Mouse (Mus musculus): ENCODE data around the gene Cd200r3. TPM values are rescaled to one million over a fixed set of nuclear protein-coding genes. Genes with fewer than 3 reads are reported as not detected.
A peak's percentile ranks its signal among the peaks of the same experiment; 100 is the strongest.

Cd200r3 gene
- polyA plus RNA-seq, 1 experiment from 2014 or later: 0.34 TPM

DNA sequence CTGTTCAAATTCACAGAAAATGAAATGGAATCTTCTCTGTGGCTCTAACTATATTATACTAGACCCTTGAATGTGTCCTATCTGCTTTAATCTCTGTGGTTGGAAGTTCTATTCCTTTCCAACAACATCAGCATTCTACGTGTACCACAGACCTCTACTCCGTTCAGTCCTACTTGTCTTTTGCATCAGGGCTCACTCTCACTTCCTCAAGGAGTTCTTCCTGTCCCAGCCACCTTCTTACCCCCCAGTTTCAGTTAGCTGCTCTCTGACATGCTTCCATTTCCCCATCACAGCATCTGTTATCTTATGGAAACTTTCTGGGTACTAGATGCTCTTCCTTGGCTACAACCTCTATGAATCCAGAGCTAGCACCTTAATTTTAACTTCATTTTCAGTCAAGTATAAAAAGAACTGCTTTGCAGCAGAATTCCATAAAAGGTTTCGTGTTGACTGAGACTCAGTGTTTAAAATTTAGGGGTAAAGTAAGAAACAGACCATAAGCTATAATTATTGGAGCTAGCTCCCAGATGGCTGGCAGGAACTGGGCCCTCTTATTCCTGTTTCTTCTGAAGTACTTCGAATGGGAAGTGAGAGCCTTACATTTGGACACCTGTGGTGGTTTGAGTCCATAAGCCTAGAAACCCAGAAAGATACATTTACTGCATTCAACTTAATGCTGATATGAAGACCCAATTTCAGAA is 50.0 kb downstream of the Cd200r3 start:
- H3K36me3 ChIP-seq: no peaks in the 10 kb centered on the region
- no peaks in the 10 kb centered on the region for H3K27me3 ChIP-seq
- H3K4me3 ChIP-seq: no peak overlapping the region
- no peak overlapping the region for H3K27ac ChIP-seq
- WGBS: 82% methylated on average over 4 of the region's 4 CpGs
- no peaks in the 10 kb centered on the region for H3K4me1 ChIP-seq (replicated peaks)
- ATAC-seq (replicated peaks; ENCODE audit: insufficient number of reproducible peaks, insufficient read depth, low FRiP score, low read depth): no peak
- no peak overlapping the region for H3K9ac ChIP-seq
- H3K9me3 ChIP-seq (replicated peaks): no peaks in the 10 kb centered on the region
- no peak overlapping the region for H3K4me2 ChIP-seq

DNA sequence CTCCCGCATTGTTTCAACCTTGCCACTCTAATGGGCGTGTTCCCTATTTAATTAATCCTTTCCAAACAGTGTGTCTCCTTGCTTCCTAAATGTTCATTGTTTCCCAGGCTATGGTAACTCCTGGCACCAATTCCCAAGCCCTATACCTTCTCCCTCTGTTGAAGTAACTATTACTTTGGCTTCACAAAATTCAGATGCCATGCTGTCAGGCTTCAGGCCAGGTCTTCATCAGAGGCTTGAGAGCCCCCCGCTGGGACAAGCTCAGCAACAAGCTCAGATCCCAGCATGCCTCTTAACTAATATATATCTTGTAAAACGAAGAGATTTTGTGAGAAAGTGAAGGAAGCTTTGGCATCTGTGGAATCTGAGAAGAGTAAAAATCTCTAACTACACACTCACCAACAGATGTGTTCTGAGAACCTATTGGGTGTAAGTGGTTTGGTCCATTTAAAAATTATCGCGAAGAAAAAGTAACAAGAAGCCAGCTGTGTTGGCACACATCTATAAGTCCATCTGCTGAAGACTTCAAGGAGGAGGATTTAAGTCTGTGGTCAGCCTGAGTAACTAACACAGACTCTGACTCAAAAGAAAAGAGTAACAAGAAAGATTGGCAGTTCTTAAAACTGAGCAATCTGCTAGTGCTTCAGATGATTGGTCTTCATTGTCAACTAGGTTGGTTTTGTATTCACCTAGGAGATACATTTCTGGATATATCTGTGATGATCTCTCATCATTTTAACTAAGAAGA is 50.9 kb downstream of the Cd200r3 start:
- WGBS: 75% methylated on average over 6 of the region's 6 CpGs
- no peak overlapping the region for H3K4me2 ChIP-seq
- no peaks in the 10 kb centered on the region for H3K27me3 ChIP-seq
- H3K36me3 ChIP-seq: no peaks in the 10 kb centered on the region
- H3K27ac ChIP-seq: no peak overlapping the region
- ATAC-seq (replicated peaks; ENCODE audit: insufficient number of reproducible peaks, insufficient read depth, low FRiP score, low read depth): no peak
- H3K4me1 ChIP-seq (replicated peaks): no peaks in the 10 kb centered on the region
- H3K4me3 ChIP-seq: no peak overlapping the region
- no peaks in the 10 kb centered on the region for H3K9me3 ChIP-seq (replicated peaks)
- H3K9ac ChIP-seq: no peak overlapping the region

GRCm38 (mm10) chr16:44995111-44995510 is 51.6 kb downstream of the Cd200r3 start:
- 59% methylated on average over 1 of the region's 1 CpGs for WGBS
- H3K27me3 ChIP-seq: no peaks in the 10 kb centered on the region
- no peaks in the 10 kb centered on the region for H3K36me3 ChIP-seq
- no peak for ATAC-seq (replicated peaks; ENCODE audit: insufficient number of reproducible peaks, insufficient read depth, low FRiP score, low read depth)
- no peak overlapping the region for H3K9ac ChIP-seq
- no peaks in the 10 kb centered on the region for H3K4me1 ChIP-seq (replicated peaks)
- H3K4me3 ChIP-seq: no peak overlapping the region
- H3K9me3 ChIP-seq (replicated peaks): no peaks in the 10 kb centered on the region
- H3K27ac ChIP-seq: no peak overlapping the region
- no peak overlapping the region for H3K4me2 ChIP-seq

- no peak for ATAC-seq (replicated peaks; ENCODE audit: insufficient number of reproducible peaks, insufficient read depth, low FRiP score, low read depth)
- Histone ChIP-seq H3K36me3 (no peaks in the 10 kb centered on the region), H3K4me3 (no peak overlapping the region), H3K9ac (no peak overlapping the region), H3K27me3 (no peaks in the 10 kb centered on the region), H3K4me2 (no peak overlapping the region), H3K4me1 (replicated peaks) (no peaks in the 10 kb centered on the region), H3K27ac (no peak overlapping the region), H3K9me3 (replicated peaks) (no peaks in the 10 kb centered on the region)
- WGBS: 83% methylated on average over 1 of the region's 1 CpGs
Measured at GRCm38 (mm10) chr16:44996701-44997100, 53.2 kb downstream of the Cd200r3 start.

GRCm38 (mm10) chr16:44999537-44999936 is 56.1 kb downstream of the Cd200r3 start:
- H3K4me2 ChIP-seq: no peak overlapping the region
- no peak overlapping the region for H3K27ac ChIP-seq
- no peaks in the 10 kb centered on the region for H3K4me1 ChIP-seq (replicated peaks)
- no peak overlapping the region for H3K4me3 ChIP-seq
- no peaks in the 10 kb centered on the region for H3K27me3 ChIP-seq
- no peaks in the 10 kb centered on the region for H3K9me3 ChIP-seq (replicated peaks)
- 56% methylated on average over 3 of the region's 3 CpGs for WGBS
- no peaks in the 10 kb centered on the region for H3K36me3 ChIP-seq
- no peak overlapping the region for H3K9ac ChIP-seq
- no peak for ATAC-seq (replicated peaks; ENCODE audit: insufficient number of reproducible peaks, insufficient read depth, low FRiP score, low read depth)

DNA sequence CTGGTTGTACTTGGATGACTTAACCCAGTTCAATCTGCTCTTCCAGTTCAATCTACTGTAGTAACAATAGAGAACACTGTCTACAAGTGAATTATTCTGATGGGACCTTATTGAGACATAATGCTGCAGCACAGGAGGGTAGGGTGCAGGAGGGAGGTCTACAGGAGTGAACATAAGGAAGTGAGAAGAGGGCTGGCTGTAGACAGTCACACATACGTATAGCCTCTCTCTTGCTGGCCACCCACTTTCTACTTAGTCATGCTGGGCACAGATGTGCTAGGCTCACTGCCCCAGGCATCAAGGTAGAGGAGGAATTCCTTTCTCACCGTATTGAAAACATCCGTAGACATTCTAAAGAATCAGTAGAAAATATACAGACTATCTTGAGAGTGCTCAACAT is 61.0 kb downstream of the Cd200r3 start:
- 77% methylated on average over 3 of the region's 3 CpGs for whole genome bisulfite sequencing
- ATAC-seq (replicated peaks; ENCODE audit: insufficient number of reproducible peaks, insufficient read depth, low FRiP score, low read depth): no peak

GRCm38 (mm10) chr16:45005280-45005679 is 61.8 kb downstream of the Cd200r3 start:
- Histone ChIP-seq H3K4me1 (replicated peaks) (no peaks in the 10 kb centered on the region), H3K9me3 (replicated peaks) (no peaks in the 10 kb centered on the region), H3K27ac (no peak overlapping the region), H3K4me2 (no peak overlapping the region), H3K36me3 (no peaks in the 10 kb centered on the region), H3K27me3 (no peaks in the 10 kb centered on the region), H3K9ac (no peak overlapping the region), H3K4me3 (no peak overlapping the region)
- WGBS: 57% methylated on average over 3 of the region's 3 CpGs
- ATAC-seq (replicated peaks; ENCODE audit: insufficient number of reproducible peaks, insufficient read depth, low FRiP score, low read depth): no peak

More for the DNA sequence above, 61.0 kb downstream of the Cd200r3 start:
- Histone ChIP-seq H3K9ac (no peak overlapping the region), H3K27ac (no peak overlapping the region), H3K4me3 (no peak overlapping the region), H3K36me3 (no peaks in the 10 kb centered on the region), H3K4me1 (replicated peaks) (no peaks in the 10 kb centered on the region), H3K27me3 (no peaks in the 10 kb centered on the region), H3K4me2 (no peak overlapping the region), H3K9me3 (replicated peaks) (no peaks in the 10 kb centered on the region)

- Histone ChIP-seq H3K27ac (no peak overlapping the region), H3K4me1 (replicated peaks) (no peaks in the 10 kb centered on the region), H3K27me3 (no peaks in the 10 kb centered on the region), H3K9me3 (replicated peaks) (no peaks in the 10 kb centered on the region), H3K4me3 (no peak overlapping the region), H3K9ac (no peak overlapping the region), H3K4me2 (no peak overlapping the region), H3K36me3 (no peaks in the 10 kb centered on the region)
- WGBS: 52% methylated on average over 2 of the region's 2 CpGs
- no peak for ATAC-seq (replicated peaks; ENCODE audit: insufficient number of reproducible peaks, insufficient read depth, low FRiP score, low read depth)
Measured at GRCm38 (mm10) chr16:45006971-45007370, 63.5 kb downstream of the Cd200r3 start.

DNA sequence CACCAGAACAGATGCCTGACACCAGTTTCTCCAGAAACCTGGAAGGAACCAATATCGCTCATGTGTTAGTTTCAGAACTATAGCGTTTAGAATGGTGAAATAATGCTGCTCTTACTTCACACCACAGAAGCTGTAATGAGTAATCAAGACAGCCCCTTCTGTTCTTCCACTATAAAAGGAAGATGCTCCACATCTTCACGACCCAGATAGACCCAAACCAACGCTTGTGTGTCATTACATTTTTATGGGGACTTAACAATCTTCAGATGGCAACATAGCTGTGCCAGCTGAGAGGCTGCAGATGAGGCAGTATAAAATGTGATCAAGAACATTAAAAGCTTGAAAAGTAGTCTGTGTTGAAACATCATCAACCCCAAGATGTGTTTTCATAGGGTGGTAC is 64.3 kb downstream of the Cd200r3 start:
- Histone ChIP-seq H3K4me3 (no peak overlapping the region), H3K9me3 (replicated peaks) (no peaks in the 10 kb centered on the region), H3K27ac (no peak overlapping the region), H3K36me3 (no peaks in the 10 kb centered on the region), H3K4me2 (no peak overlapping the region), H3K4me1 (replicated peaks) (no peaks in the 10 kb centered on the region), H3K9ac (no peak overlapping the region), H3K27me3 (no peaks in the 10 kb centered on the region)
- 78% methylated on average over 4 of the region's 4 CpGs for WGBS
- ATAC-seq (replicated peaks; ENCODE audit: insufficient number of reproducible peaks, insufficient read depth, low FRiP score, low read depth): no peak

DNA sequence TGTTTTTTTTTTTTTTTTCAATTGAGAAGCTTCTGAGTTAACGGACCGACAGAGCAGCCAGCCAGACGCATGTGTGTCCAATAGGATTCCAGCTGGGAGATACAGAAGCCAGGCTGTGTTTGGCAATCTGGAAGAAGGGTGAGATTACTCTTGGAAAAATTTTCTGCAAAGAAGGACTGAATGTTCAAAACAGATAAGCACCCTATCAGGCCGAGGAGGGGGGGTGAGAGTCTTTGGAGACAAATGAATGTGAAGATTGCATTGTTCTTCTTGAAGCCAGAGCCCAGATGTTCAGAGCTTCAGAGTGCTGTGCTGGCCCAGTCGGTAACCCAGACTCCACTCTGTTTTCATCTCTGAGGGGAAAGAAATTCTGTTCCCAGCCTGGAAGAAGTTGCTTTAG is 66.2 kb downstream of the Cd200r3 start:
- Histone ChIP-seq H3K9me3 (replicated peaks) (no peaks in the 10 kb centered on the region), H3K27me3 (no peaks in the 10 kb centered on the region), H3K9ac (no peak overlapping the region), H3K4me1 (replicated peaks) (no peaks in the 10 kb centered on the region), H3K27ac (peak overlapping the region; percentile 63), H3K36me3 (no peaks in the 10 kb centered on the region), H3K4me2 (no peak overlapping the region), H3K4me3 (no peak overlapping the region)
- 29% methylated on average over 5 of the region's 5 CpGs for WGBS
- ATAC-seq (replicated peaks; ENCODE audit: insufficient number of reproducible peaks, insufficient read depth, low FRiP score, low read depth): peak; percentile 62; the same call in 1 of the 2 replicates

- Histone ChIP-seq H3K36me3 (no peaks in the 10 kb centered on the region), H3K27ac (no peak overlapping the region), H3K27me3 (no peaks in the 10 kb centered on the region), H3K9ac (no peak overlapping the region), H3K4me2 (no peak overlapping the region), H3K9me3 (replicated peaks) (no peaks in the 10 kb centered on the region), H3K4me1 (replicated peaks) (no peaks in the 10 kb centered on the region), H3K4me3 (no peak overlapping the region)
- no peak for ATAC-seq (replicated peaks; ENCODE audit: insufficient number of reproducible peaks, insufficient read depth, low FRiP score, low read depth)
- 88% methylated on average over 1 of the region's 1 CpGs for WGBS
Measured at GRCm38 (mm10) chr16:45015591-45015990, 72.1 kb downstream of the Cd200r3 start.

DNA sequence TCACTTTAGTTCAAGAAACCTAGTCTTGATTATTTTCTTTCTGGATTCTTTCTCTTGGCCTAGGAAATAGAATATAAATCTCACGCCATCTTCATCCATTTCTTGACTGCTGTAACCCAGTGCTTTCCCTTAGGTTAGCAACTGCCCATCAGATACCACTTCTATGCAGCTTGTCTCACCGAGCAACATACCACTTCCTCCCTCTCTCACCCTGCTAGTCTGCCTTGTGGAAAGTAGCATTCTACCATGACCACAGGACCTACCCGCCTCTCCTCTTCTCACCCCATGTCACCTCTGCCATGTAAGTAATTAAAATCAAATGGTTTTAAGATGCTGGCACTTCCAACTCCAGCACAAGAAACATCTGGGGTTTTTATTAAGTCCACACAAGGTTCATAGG is 73.0 kb downstream of the Cd200r3 start:
- Histone ChIP-seq H3K27ac (no peak overlapping the region), H3K4me2 (no peak overlapping the region), H3K27me3 (no peaks in the 10 kb centered on the region), H3K4me3 (no peak overlapping the region), H3K4me1 (replicated peaks) (no peaks in the 10 kb centered on the region), H3K36me3 (no peaks in the 10 kb centered on the region), H3K9me3 (replicated peaks) (no peaks in the 10 kb centered on the region), H3K9ac (no peak overlapping the region)
- ATAC-seq (replicated peaks; ENCODE audit: insufficient number of reproducible peaks, insufficient read depth, low FRiP score, low read depth): no peak
- 53% methylated on average over 3 of the region's 3 CpGs for WGBS

Data from heart, embryonic 15.5 days (tissue).